Mouse (Mus musculus) megakaryocyte, embryonic 14.5 days (primary cell): ENCODE measurements around the gene Setd6.

Experiments
- FLI1 ChIP-seq: IDR thresholded peaks from 2 replicates; pipeline ENCODE4 v1.6.1; 2012; ENCODE audit warnings: low read length, inconsistent platforms, mixed read lengths
- GATA1 ChIP-seq: IDR thresholded peaks from 3 replicates; pipeline ENCODE4 v1.6.1; 2012; ENCODE audit warnings: mixed read lengths, low read length, inconsistent platforms, borderline replicate concordance

DNA sequence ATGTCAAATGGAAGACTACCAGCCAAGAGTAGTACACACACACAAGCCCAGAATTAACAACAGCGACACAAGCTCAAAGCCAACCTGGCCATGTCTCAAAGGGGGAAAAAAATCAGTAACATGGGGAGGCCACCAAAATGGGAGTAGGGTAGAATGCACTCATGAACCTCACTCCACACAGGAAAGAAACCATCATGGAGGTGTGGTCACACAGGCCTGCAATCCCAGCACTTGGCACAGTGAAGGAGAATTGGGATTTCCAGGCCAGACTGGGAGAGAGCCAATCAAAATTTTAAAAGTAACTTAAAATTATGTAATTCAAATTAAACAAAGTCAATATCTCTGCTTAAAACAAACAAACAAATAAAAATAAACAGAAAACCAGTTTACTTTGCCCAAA is 36.2 kb downstream of the Setd6 start:
- TF ChIP-seq FLI1 (no peak), GATA1 (no peak)
